Mouse (Mus musculus): ENCODE results near the gene Gcgr.

GRCm38 (mm10) chr11:120517147-120517546 lies 13.4 kb upstream of the Gcgr start:
- TF ChIP-seq CTCF (IDR thresholded peaks at IDR 0.05; ENCODE audit: low read depth): no peak
- TF ChIP-seq EP300 (optimal IDR thresholded peaks at IDR 0.05): no peak
